Mouse (Mus musculus): Measurements from ENCODE around the gene Adh7.

GRCm38 (mm10) chr3:138260721-138261669 lies 43.4 kb downstream of the Adh7 start, which contains the start of gene Adh1:
- no peak for TF ChIP-seq CTCF (IDR thresholded peaks at IDR 0.05; ENCODE audit: low read depth)
- no peak for TF ChIP-seq EP300 (optimal IDR thresholded peaks at IDR 0.05)
